8 mouse cellular contexts compared by ENCODE assay signal in the genomic region with DNA sequence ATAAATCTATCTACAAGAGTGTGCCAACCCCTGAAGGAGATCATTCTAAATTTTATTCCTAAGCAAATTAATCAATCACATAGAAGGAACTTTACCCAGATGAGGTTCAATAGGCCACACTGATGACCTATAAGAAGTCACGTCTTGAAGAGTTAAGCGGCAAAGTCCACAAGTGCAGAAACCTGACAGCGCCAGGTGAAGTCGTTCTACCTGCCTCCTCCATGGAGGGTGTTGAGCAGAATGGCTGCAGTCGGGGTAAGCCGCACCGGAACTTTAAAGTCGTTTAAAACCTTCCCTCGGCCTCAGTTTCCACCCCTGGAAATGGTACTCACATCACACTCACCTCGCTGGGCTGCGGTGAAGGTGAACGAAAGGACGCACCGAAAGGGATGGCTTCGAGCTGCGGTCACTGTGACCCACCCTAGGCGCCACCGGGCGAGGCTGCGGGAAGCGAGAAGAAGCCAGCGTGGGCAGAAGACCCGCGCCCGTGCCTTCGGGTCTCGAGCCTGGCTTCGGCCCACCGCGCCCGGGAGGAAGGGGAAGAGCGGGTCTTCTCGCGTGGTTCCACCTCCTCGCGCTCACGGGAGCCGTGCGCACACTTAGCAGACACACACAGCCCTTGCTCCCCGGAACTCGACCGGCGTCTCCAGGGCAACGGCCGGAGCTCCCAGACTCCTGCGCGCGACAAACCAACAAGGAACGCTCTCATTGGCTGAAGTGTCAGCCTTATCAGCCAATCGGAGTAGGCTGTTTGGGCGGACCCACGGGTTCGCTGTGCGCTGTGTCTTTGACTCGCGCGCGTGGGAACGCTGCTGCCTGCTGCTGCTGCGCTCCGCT. TPM values are rescaled to one million over a fixed set of nuclear protein-coding genes. Genes with fewer than 3 reads are reported as not detected.
DNase-seq lines count a peak whose midpoint lies in the region; ATAC-seq and TF ChIP-seq lines count a peak whose summit lies in the region.

A gene (minus strand): TSS at position 660 of the 837 bp plus-strand sequence.

- H3K4me3 ChIP-seq in ES-E14 (ENCODE audit: insufficient read depth in 1 of 2, low read depth in 1 of 2, low read length in 2 of 2, poor library complexity in 1 of 2, severe bottlenecking in 1 of 2): peak within 1 kb of the TSS; percentile 83 to 99
- peak within 1 kb of the TSS; percentile 90 for H3K4me3 ChIP-seq in forebrain, embryonic 15.5 days
- peak within 1 kb of the TSS; percentile 95 for H3K4me3 ChIP-seq in lung, adult 2 months (replicated peaks; ENCODE audit: extremely low read depth, low read depth, low read length)

- ATAC-seq in forebrain, embryonic 15.5 days (replicated peaks): peak; percentile 99
- ATAC-seq in neutrophil, adult 5-6 weeks (ENCODE audit: extremely low read depth, insufficient number of reproducible peaks, low FRiP score, poor library complexity, severe bottlenecking): peak; percentile 99

- peak within 1 kb of the TSS; percentile 66 for H3K4me2 ChIP-seq in forebrain, embryonic 15.5 days (replicated peaks)

- H3K4me1 ChIP-seq in ES-E14 (ENCODE audit: control insufficient read depth in 2 of 2, insufficient read depth in 2 of 2, low read length in 2 of 2, poor library complexity in 1 of 2): peaks cover 0 to 3% of the 10 kb centered on the region in 2 experiments; a peak in 1 of 4 replicates
- peaks cover 15% of the 10 kb centered on the region for H3K4me1 ChIP-seq in forebrain, embryonic 15.5 days
- H3K4me1 ChIP-seq in lung, adult 2 months (ENCODE audit: control insufficient read depth, insufficient read depth, low read length): 0 out of 2 replicates have a peak, but pooled peaks cover 4% of the 10 kb centered on the region

- in situ Hi-C loops in ES-E14 (cut with MboI; ENCODE audit: low sequenced_read_pairs in 2 of 2, unreplicated experiment in 2 of 2): no loop called here

- TF ChIP-seq CTCF in lung, adult 2 months (IDR thresholded peaks at IDR 0.05; ENCODE audit: insufficient read depth, low read length): no peak

- intact Hi-C loops in heart, postnatal 25 days (cut with DNase I): loop anchor here (5.0 kb wide), 2 partner anchors 88 to 183 kb away; no protein-coding TSS in a partner anchor

- H3K27me3 ChIP-seq in forebrain, embryonic 15.5 days: no peaks in the 10 kb centered on the region

- peak within 1 kb of the TSS; percentile 75 for H3K27ac ChIP-seq in ES-E14 (ENCODE audit: insufficient read depth, low read depth, low read length, poor library complexity, severe bottlenecking)
- H3K27ac ChIP-seq in forebrain, embryonic 15.5 days (replicated peaks): peak within 1 kb of the TSS; percentile 79

- peak within 1 kb of the TSS; percentile 98 for H3K9ac ChIP-seq in ES-E14 (ENCODE audit: insufficient read depth, low read depth, low read length, poor library complexity, severe bottlenecking)
- H3K9ac ChIP-seq in forebrain, embryonic 15.5 days (replicated peaks): peak within 1 kb of the TSS; percentile 90

- DNase-seq in ES-E14 (ENCODE audit: low read depth, low spot score): peak; percentile 96
- DNase-seq in cerebellum, adult 11-12 months: peak; percentile 96
- peak; percentile 94 for DNase-seq in heart, postnatal 25 days (ENCODE audit: low spot score)
- peak; percentile 96 to 99 for DNase-seq in layer of hippocampus, adult 18-20 months (ENCODE audit: low spot score in 2 of 2)
- DNase-seq in lung, adult 2 months: peak; percentile 95
- DNase-seq in thymus, adult 18-20 months: peak; percentile 96 to 97

- peak; percentile 88; the same call in 1 of the 2 replicates for TF ChIP-seq POLR2A in lung, adult 2 months (IDR thresholded peaks at IDR 0.05; ENCODE audit: borderline replicate concordance, extremely low read depth, low read depth, low read length)

- peaks cover 6% of the 10 kb centered on the region for H3K36me3 ChIP-seq in ES-E14 (ENCODE audit: control insufficient read depth, insufficient read depth, low read length, poor library complexity, severe bottlenecking)
- peaks cover 4% of the 10 kb centered on the region; the same call in 1 of the 2 replicates for H3K36me3 ChIP-seq in forebrain, embryonic 15.5 days

- under 1% methylated on average over 61 of the region's 61 CpGs for WGBS in forebrain, embryonic 15.5 days
- WGBS in lung, adult 2 months: under 1% methylated on average over 61 of the region's 61 CpGs

- H3K9me3 ChIP-seq in ES-E14 (ENCODE audit: control insufficient read depth, insufficient read depth, low read depth, low read length): no peaks in the 10 kb centered on the region
- H3K9me3 ChIP-seq in forebrain, embryonic 15.5 days: no peaks in the 10 kb centered on the region

TF ChIP-seq in ES-E14, 5 proteins besides CTCF, POLR2A, EP300 and RAD21:
- peak; percentile 88 for TF ChIP-seq CHD2 (IDR thresholded peaks at IDR 0.05; ENCODE audit: low read depth, low read length)
- TF ChIP-seq ZNF384 (IDR thresholded peaks at IDR 0.05; ENCODE audit: low read depth, low read length): no peak
- no peak for TF ChIP-seq MAFK (IDR thresholded peaks at IDR 0.05; ENCODE audit: insufficient read depth, low read depth, low read length)
- peak; percentile 63 for TF ChIP-seq HCFC1 (IDR thresholded peaks at IDR 0.05; ENCODE audit: borderline replicate concordance, insufficient read depth, low read length)

RNA-seq across cellular contexts. Expression of the gene that starts here (rescaled TPM):
- 59.0 and 73.4 TPM in 2 replicates for total RNA-seq in ES-E14 (2012; rRNA removed)
- polyA plus RNA-seq in forebrain, embryonic 15.5 days (2015; fragmentation: Nextera tagmentation; extraction: Ambion mirVana): 36.8 and 38.8 TPM in 2 replicates
- 10 to 100 TPM; 19.6 to 22.6 TPM for total RNA-seq in heart, postnatal 25 days (2021)
- total RNA-seq in layer of hippocampus, adult 18-20 months (2021): 10 to 100 TPM; 56.4 to 66.3 TPM
- 53.6 and 65.0 TPM in 2 replicates for polyA plus RNA-seq in lung, adult 2 months (2012; rRNA removed)
- total RNA-seq in neutrophil, adult 5-6 weeks (2017): 43.8 and 44.3 TPM in 2 replicates

Comparison
In these comparisons a context has a peak if more than half of its experiments do, and no peak if none do; other contexts are left out.
1. Peak in every context shown above with its lines: DNase-seq, ATAC-seq, H3K4me3 ChIP-seq and H3K27ac ChIP-seq.